Mouse (Mus musculus) neural tube, embryonic 14.5 days (tissue): Measurements from ENCODE around the gene D630003M21Rik. TPM values are rescaled to one million over a fixed set of nuclear protein-coding genes. Genes with fewer than 3 reads are reported as not detected.

Experiments
- ATAC-seq: fragments of 200-750 bp; cut with Nextera tagmentation; 2 replicates; pipeline ENCODE4 v1.8.0; 2017; ENCODE audit warnings: low read depth, mild to moderate bottlenecking, moderate TSS enrichment, moderate library complexity
- H3K27ac ChIP-seq: fragments of 300-500 bp; sonication (generic); 2 replicates; pipeline ENCODE4 v1.5.1; 2014; ENCODE audit warnings: low read depth, mild to moderate bottlenecking, control low read depth, low read length, moderate library complexity, mixed read lengths
- H3K27me3 ChIP-seq: fragments of 300-500 bp; sonication (generic); 2 replicates; pipeline ENCODE4 v1.6.1; 2014; ENCODE audit warnings: low read length; ENCODE audit not compliant: control insufficient read depth, insufficient read depth
- H3K36me3 ChIP-seq: fragments of 300-500 bp; sonication (generic); 2 replicates; pipeline ENCODE4 v1.6.1; 2014; ENCODE audit warnings: low read length, mixed read lengths; ENCODE audit not compliant: control insufficient read depth, insufficient read depth
- H3K4me1 ChIP-seq: fragments of 300-500 bp; sonication (generic); 2 replicates; pipeline ENCODE4 v1.6.1; 2014; ENCODE audit warnings: low read length; ENCODE audit not compliant: control insufficient read depth, insufficient read depth
- H3K4me2 ChIP-seq: fragments of 300-500 bp; sonication (generic); 2 replicates; pipeline ENCODE4 v1.6.1; 2014; ENCODE audit warnings: mild to moderate bottlenecking, low read depth, low read length, control low read depth
- H3K4me3 ChIP-seq: fragments of 300-500 bp; sonication (generic); 2 replicates; pipeline ENCODE4 v1.5.1; 2014; ENCODE audit warnings: low read depth, low read length, control low read depth, mixed read lengths
- H3K9ac ChIP-seq: fragments of 300-500 bp; sonication (generic); replicated peaks from 2 replicates; pipeline ENCODE4 v1.6.1; 2014; ENCODE audit warnings: low read depth, mild to moderate bottlenecking, control low read depth, low read length, mixed read lengths
- H3K9me3 ChIP-seq: fragments of 300-500 bp; sonication (generic); 2 replicates; pipeline ENCODE4 v1.6.1; 2016; ENCODE audit warnings: low read length; ENCODE audit not compliant: control insufficient read depth
- WGBS: fragments of 180-500 bp; shearing (Covaris S2); extraction: QIAGEN DNeasy Blood & Tissue Kit; methylation state at CpG from one replicate; pipeline ENCODE4 v1.1.7; 2014; 5-methylcytosine and 5-hydroxymethylcytosine counted together
- microRNA-seq: library from miRNA; unstranded; fragments of <30 nt; microRNA quantifications from one replicate; pipeline ENCODE4, GENCODE M21; 2016
- polyA plus RNA-seq: library from polyadenylated mRNA; unstranded; fragments of >200 nt; fragmentation: Nextera tagmentation; extraction: Ambion mirVana; gene quantifications from 2 replicates; pipeline ENCODE4 v1.2.1, GENCODE M21; 2014

D630003M21Rik gene
- polyA plus RNA-seq, 1 experiment from 2014 or later: 0.94 TPM

GRCm38 (mm10) chr2:158140664-158141063 lies 88.4 kb downstream of the D630003M21Rik start:
- no peak overlapping the region for H3K27ac ChIP-seq
- H3K4me1 ChIP-seq: peaks cover 6% of the 10 kb centered on the region; the same call in 1 of the 2 replicates
- no peaks in the 10 kb centered on the region for H3K36me3 ChIP-seq
- 91% methylated on average over 5 of the region's 5 CpGs for WGBS
- no peaks in the 10 kb centered on the region for H3K9me3 ChIP-seq
- ATAC-seq: no peak
- H3K4me3 ChIP-seq: no peak overlapping the region
- H3K4me2 ChIP-seq: no peak overlapping the region
- no peak overlapping the region for H3K9ac ChIP-seq
- H3K27me3 ChIP-seq: no peaks in the 10 kb centered on the region

DNA sequence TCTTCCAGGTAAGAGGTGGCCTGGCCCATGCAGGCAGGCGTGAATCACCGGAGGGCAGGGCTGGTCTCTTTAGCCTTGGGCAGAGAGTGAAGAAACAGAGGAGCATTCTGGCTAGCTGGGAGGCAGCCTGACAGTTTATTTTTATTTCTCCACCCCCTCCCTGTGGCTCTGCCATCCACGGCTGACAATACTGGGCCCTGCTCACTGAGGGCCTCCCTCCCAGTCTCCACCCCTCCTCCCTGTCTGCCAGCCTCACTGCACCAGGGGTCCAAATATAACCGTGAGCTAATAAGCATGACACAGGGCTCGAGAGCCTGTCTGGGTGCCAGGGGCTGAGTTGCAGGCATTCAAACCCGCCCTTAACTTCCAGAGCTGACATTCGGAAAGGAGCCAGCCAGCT lies 89.4 kb downstream of the D630003M21Rik start:
- H3K4me3 ChIP-seq: no peak overlapping the region
- 33% methylated on average over 7 of the region's 7 CpGs for WGBS

GRCm38 (mm10) chr2:158138778-158139177 lies 90.2 kb downstream of the D630003M21Rik start:
- Histone ChIP-seq H3K4me1 (peaks cover 6% of the 10 kb centered on the region; the same call in 1 of the 2 replicates), H3K36me3 (no peaks in the 10 kb centered on the region), H3K27ac (no peak overlapping the region), H3K4me2 (no peak overlapping the region), H3K4me3 (no peak overlapping the region), H3K27me3 (no peaks in the 10 kb centered on the region), H3K9ac (no peak overlapping the region), H3K9me3 (no peaks in the 10 kb centered on the region)
- ATAC-seq: no peak
- WGBS: 96% methylated on average over 9 of the region's 9 CpGs

More for the DNA sequence above, 89.4 kb downstream of the D630003M21Rik start:
- H3K27ac ChIP-seq: peak overlapping the region; percentile 6; the same call in 1 of the 2 replicates
- H3K9me3 ChIP-seq: no peaks in the 10 kb centered on the region
- peaks cover 6% of the 10 kb centered on the region; the same call in 1 of the 2 replicates for H3K4me1 ChIP-seq
- ATAC-seq: peak; percentile 69; the same call in 1 of the 2 replicates
- no peak overlapping the region for H3K4me2 ChIP-seq
- H3K9ac ChIP-seq: no peak overlapping the region
- no peaks in the 10 kb centered on the region for H3K27me3 ChIP-seq
- H3K36me3 ChIP-seq: no peaks in the 10 kb centered on the region

DNA sequence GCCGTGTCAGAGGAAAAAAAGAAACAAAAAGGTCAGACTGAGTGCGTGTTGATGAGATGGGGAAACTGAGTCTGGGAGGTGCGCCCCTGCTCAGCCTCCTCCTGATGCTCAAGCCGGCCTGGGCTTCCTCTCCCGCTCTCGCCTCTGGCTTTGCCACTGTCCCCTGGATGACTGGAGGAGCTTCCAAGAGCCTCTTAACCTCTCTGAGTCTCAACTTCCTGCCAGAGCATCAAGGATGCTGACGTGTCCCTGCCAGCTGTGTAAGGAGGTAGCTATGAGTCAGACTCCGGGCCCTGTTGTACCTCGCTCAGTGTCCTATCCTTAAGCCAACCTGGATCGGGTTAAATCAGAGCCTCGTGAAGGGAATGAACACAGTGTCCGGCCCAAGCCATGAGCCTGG lies 91.3 kb downstream of the D630003M21Rik start:
- H3K4me1 ChIP-seq: peaks cover 6% of the 10 kb centered on the region; the same call in 1 of the 2 replicates
- no peak overlapping the region for H3K4me3 ChIP-seq
- H3K27me3 ChIP-seq: no peaks in the 10 kb centered on the region
- no peak overlapping the region for H3K9ac ChIP-seq
- H3K27ac ChIP-seq: no peak overlapping the region
- WGBS: 93% methylated on average over 12 of the region's 12 CpGs
- H3K9me3 ChIP-seq: no peaks in the 10 kb centered on the region
- ATAC-seq: no peak
- H3K36me3 ChIP-seq: no peaks in the 10 kb centered on the region
- no peak overlapping the region for H3K4me2 ChIP-seq

DNA sequence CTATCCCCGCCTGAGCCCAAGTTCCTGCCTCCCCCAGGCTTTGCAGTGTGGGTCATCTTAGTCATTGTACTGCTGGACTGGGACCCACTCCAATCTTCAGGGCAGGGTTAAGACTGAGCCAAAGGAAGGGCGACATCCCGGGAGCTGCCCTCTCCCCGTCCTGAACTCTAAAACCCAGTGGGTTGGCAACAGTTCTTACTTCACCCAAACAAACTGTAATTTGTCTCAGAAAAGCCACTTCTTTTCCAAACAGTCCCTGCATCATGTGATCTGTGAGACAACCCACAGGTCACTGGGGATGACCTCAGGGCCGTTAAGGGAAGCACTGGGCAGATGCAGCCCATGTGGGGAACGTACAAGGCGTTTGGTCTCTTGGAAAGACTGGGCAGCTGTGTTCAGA lies 92.8 kb downstream of the D630003M21Rik start:
- H3K27ac ChIP-seq: no peak overlapping the region
- 57% methylated on average over 7 of the region's 7 CpGs for WGBS
- H3K9me3 ChIP-seq: no peaks in the 10 kb centered on the region
- no peaks in the 10 kb centered on the region for H3K36me3 ChIP-seq
- H3K4me2 ChIP-seq: no peak overlapping the region
- H3K4me1 ChIP-seq: peaks cover 6% of the 10 kb centered on the region; the same call in 1 of the 2 replicates
- no peak overlapping the region for H3K4me3 ChIP-seq
- no peak overlapping the region for H3K9ac ChIP-seq
- ATAC-seq: no peak
- no peaks in the 10 kb centered on the region for H3K27me3 ChIP-seq

- no peak for ATAC-seq
- H3K27me3 ChIP-seq: no peaks in the 10 kb centered on the region
- H3K4me2 ChIP-seq: no peak overlapping the region
- no peak overlapping the region for H3K4me3 ChIP-seq
- H3K9me3 ChIP-seq: no peaks in the 10 kb centered on the region
- 70% methylated on average over 6 of the region's 6 CpGs for WGBS
- no peaks in the 10 kb centered on the region for H3K36me3 ChIP-seq
- no peak overlapping the region for H3K9ac ChIP-seq
- no peak overlapping the region for H3K27ac ChIP-seq
- H3K4me1 ChIP-seq: no peaks in the 10 kb centered on the region
Measured at GRCm38 (mm10) chr2:158133050-158133449, 96.0 kb downstream of the D630003M21Rik start.

Small RNA genes within 50 kb of the gene (microRNA-seq; reads per million reads assigned to microRNA genes)
- gene Mir7685: not detected

Other genes starting within 250 kb of the D630003M21Rik start
- 13.8 and 16.9 TPM in 2 replicates for gene Tti1, start 200.8 kb downstream of the D630003M21Rik start, polyA plus RNA-seq
- 34.4 and 38.6 TPM in 2 replicates for gene Rprd1b, start 200.7 kb downstream of the D630003M21Rik start, polyA plus RNA-seq
- 1.7 and 7.0 TPM in 2 replicates for gene Tgm2, start 82.8 kb downstream of the D630003M21Rik start, polyA plus RNA-seq
- 0.11 TPM in 1 of 2 replicates, not detected in the other for gene Bpi, start 28.9 kb upstream of the D630003M21Rik start, polyA plus RNA-seq
- gene Lbp, start 77.3 kb upstream of the D630003M21Rik start, polyA plus RNA-seq: 0.62 and 3.7 TPM in 2 replicates
- 687 and 1,092 TPM in 2 replicates for gene Snhg11, start 146.4 kb upstream of the D630003M21Rik start, polyA plus RNA-seq
- 30.5 and 39.4 TPM in 2 replicates for gene Ralgapb, start 180.6 kb upstream of the D630003M21Rik start, polyA plus RNA-seq